Mouse (Mus musculus) thymus, adult 2 months (tissue): Measurements from ENCODE around the gene Frrs1l.

ENCODE experiments used
- CTCF ChIP-seq: fragments of 200-500 bp; IDR thresholded peaks from 2 replicates; pipeline ENCODE4 v1.5.1; 2012; ENCODE audit warnings: mild to moderate bottlenecking, control low read depth, low read length, moderate library complexity, borderline replicate concordance; ENCODE audit not compliant: control insufficient read depth, poor library complexity, insufficient read depth; ENCODE audit errors: extremely low read depth
- POLR2A ChIP-seq: fragments of 200-500 bp; IDR thresholded peaks from 2 replicates; pipeline ENCODE4 v1.6.1; 2012; ENCODE audit warnings: mild to moderate bottlenecking, low read length, control low read depth, moderate library complexity; ENCODE audit not compliant: control insufficient read depth, poor library complexity, insufficient read depth; ENCODE audit errors: extremely low read depth

- TF ChIP-seq CTCF (no peak), POLR2A (no peak)
These were observed 1.8 kb upstream of the Frrs1l start for GRCm38 (mm10) chr4:56991951-56992350.
